Mouse (Mus musculus): ENCODE data around the gene Rmi2.

The Rmi2 gene

GRCm38 (mm10) chr16:10934047-10934446 lies 99.2 kb downstream of the Rmi2 start:
- DNase-seq = no peak

- no peak for DNase-seq
These were observed 102.0 kb downstream of the Rmi2 start for GRCm38 (mm10) chr16:10936700-10937319.

GRCm38 (mm10) chr16:10937497-10937896 lies 102.6 kb downstream of the Rmi2 start:
- DNase-seq = no peak

GRCm38 (mm10) chr16:10939932-10940331 lies 105.1 kb downstream of the Rmi2 start:
- no peak for DNase-seq

- no peak for DNase-seq
These were observed 105.8 kb downstream of the Rmi2 start for GRCm38 (mm10) chr16:10940661-10941060.

All from thymus, postnatal 14 days (tissue).